Mouse (Mus musculus): ENCODE results near the gene Fgd3. TPM values are rescaled to one million over a fixed set of nuclear protein-coding genes. Genes with fewer than 3 reads are reported as not detected.

Fgd3 gene
- total RNA-seq, 2 experiments from 2014 or later, result 6.8 to 6.9 TPM

DNA sequence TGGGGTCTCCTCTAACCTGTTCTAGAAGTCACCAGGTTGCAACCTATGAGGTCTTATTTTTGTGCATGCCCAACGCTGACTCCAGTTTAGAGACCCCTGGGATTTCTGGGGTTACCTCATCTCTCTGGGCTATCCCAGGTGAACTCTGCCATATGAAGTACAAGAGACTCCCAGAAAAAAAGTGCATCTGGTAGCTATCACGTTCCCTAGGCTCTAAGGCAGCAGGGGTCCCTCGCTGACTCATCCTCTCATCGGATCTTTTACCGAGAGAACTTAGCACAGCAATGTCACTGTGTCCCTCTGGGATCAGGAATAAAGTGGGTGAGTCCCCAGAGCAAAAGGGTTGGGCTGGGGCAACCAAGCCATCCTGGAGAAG, 105.0 kb downstream of the Fgd3 start:
- no peak for DNase-seq

DNA sequence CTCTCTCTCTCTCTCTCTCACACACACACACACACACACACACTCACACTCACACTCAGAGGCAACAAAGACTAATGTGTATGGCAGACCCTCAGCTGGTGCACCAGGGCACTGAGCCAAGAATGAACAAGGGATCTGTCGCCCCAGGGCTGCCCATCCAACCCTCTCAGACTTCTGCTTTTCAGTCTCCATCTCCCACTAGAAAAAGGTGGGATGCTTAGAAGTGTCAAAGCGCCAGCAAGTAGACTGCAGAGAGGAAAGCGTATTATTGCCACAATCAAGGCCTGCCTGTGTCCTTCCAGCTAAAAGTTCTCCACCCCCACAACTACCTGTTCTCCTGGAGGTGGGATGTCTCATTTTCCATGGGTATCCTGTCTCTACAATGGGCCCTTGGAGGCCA, 105.7 kb downstream of the Fgd3 start:
- no peak for DNase-seq

DNA sequence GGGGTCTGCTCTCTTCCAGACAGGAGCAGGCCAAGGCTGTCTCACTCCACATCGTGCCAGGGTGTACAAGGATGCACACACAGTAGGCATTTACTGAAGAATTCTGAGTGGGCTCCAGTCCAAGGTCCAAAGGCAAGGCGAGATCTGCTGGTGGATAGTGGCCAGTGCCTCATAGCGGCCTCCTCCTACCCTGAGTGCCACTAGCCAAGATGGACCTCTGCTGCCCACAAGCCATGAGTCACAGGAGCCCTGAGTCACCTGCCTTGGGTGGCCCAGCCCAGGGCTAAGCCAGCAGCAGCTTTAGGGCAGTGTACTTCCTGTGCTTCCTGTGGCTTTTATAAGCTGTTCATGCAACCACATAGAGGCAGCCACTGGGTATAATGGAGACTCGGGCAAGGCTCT, 106.6 kb downstream of the Fgd3 start:
- DNase-seq, result no peak

DNA sequence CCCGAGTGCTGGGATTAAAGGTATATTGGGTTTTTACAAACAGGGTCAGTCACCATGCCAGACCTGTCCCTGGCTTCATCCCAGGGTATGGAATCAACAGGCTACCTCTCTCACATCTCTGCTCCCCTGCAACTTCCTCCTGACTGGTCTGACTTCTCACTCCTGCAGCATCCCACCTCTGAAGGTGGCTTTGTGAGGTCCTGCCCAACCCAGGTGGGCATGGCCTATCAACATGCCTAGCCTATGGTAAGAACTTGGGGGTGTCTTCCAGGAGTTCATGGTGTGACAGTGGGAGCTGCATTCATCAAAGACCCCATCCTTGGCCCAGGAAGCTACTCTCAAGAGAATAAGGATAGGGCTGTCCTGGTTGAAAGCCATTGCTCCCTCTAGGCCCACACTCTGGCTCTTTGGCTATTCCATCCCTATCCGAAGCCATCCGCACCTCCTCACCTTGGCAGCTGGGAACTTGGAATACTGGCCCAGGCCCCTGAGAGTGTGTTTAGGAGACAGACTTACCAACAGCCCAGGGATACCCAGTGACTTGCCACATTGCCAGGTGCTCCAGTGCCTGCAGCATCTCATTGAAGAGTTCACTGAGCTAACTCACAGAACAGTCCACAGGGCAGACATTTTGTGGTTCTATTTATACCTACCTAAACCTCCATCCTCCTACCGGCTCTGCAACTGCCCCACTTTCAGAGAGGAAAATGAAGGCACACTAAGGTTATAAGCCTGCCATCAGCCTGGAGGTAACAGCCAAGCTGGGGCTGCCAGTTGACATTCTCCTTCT, 107.2 kb downstream of the Fgd3 start:
- no peak for DNase-seq

Other genes with a start within 250 kb of the Fgd3 start
- 10 to 100 TPM; 85.8 to 99.2 TPM for gene Wnk2, start 172.3 kb downstream of the Fgd3 start, total RNA-seq (2021)
- 10 to 100 TPM; 18.7 to 19.3 TPM for gene Ninj1, start 132.8 kb downstream of the Fgd3 start, total RNA-seq (2021)
- 10 to 100 TPM; 13.9 to 15.0 TPM for gene Card19, start 104.3 kb downstream of the Fgd3 start, total RNA-seq (2021)
- gene Susd3, start 71.6 kb downstream of the Fgd3 start, total RNA-seq (2021), result 1 to 10 TPM; 2.5 to 2.6 TPM
- 10 to 100 TPM; 54.5 to 59.8 TPM for gene Bicd2, start 21.3 kb upstream of the Fgd3 start, total RNA-seq (2021)
- gene Ippk, start 100.9 kb upstream of the Fgd3 start, total RNA-seq (2021), result 10 to 100 TPM; 34.5 to 37.9 TPM
- gene Tes3-ps, start 173.0 kb upstream of the Fgd3 start, total RNA-seq (2021), result 1 to 10 TPM; 1.6 TPM
- gene Ecm2, start 184.5 kb upstream of the Fgd3 start, total RNA-seq (2021), result 1 to 10 TPM; 6.5 to 7.4 TPM
- 1 to 10 TPM; 1.2 to 1.7 TPM for gene Aspn, start 224.1 kb upstream of the Fgd3 start, total RNA-seq (2021)